Mouse (Mus musculus) olfactory bulb, adult 2 months (tissue): Measurements from ENCODE around the gene Tbc1d2b. TPM values are rescaled to one million over a fixed set of nuclear protein-coding genes. Genes with fewer than 3 reads are reported as not detected.

Experiments used
- H3K27ac ChIP-seq: fragments of 200-500 bp; 2 replicates; pipeline ENCODE4 v1.5.1; 2012; ENCODE audit warnings: low read depth, low read length; ENCODE audit not compliant: insufficient read depth
- H3K4me1 ChIP-seq: fragments of 200-500 bp; 2 replicates; pipeline ENCODE4 v1.6.1; 2012; ENCODE audit warnings: low read length; ENCODE audit not compliant: control insufficient read depth, insufficient read depth
- H3K4me3 ChIP-seq: fragments of 200-500 bp; 2 replicates; pipeline ENCODE4 v1.5.1; 2012; ENCODE audit warnings: mild to moderate bottlenecking, low read depth, low read length, moderate library complexity; ENCODE audit not compliant: insufficient read depth
- CTCF ChIP-seq: fragments of 200-500 bp; IDR thresholded peaks from 2 replicates; pipeline ENCODE4 v1.5.1; 2012; ENCODE audit warnings: low read depth, mild to moderate bottlenecking, low read length, moderate library complexity; ENCODE audit not compliant: insufficient read depth
- POLR2A ChIP-seq: fragments of 200-500 bp; IDR thresholded peaks from 2 replicates; pipeline ENCODE4 v1.6.1; 2012; ENCODE audit warnings: mild to moderate bottlenecking, low read depth, low read length, moderate library complexity; ENCODE audit not compliant: insufficient read depth
- WGBS: fragments of 180-500 bp; shearing (Covaris S2); methylation state at CpG from one replicate; pipeline ENCODE4 v1.1.7; 2018; 5-methylcytosine and 5-hydroxymethylcytosine counted together
- polyA plus RNA-seq: library from polyadenylated mRNA; stranded (reverse); fragments of >200 nt; gene quantifications from 2 replicates; pipeline ENCODE4 v1.2.4, GENCODE M21; 2012; ENCODE audit warnings: low replicate concordance; ENCODE audit not compliant: missing spikeins, insufficient read depth, insufficient read length

Tbc1d2b gene
- polyA plus RNA-seq, 1 experiment, result not detected

DNA sequence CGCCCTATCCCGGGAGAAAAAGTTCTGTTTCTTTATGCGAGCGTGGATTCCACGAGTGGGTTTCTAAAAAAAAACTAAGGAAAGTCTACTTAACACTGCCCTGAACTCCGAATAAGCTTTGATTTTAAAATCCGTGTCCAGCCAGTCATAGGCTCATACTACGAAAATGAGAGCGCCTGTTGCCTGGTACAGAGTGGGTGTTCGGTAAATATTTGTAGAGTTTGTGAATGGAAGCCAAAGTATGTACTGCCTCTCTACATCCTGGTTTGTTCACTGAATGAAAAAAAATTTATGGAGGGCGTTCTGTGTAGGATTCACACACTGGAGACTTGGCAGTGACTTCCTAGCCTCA, 316 bp upstream of the Tbc1d2b start:
- Histone ChIP-seq H3K4me3 (peak overlapping the region; percentile 91), H3K27ac (no peak overlapping the region), H3K4me1 (peaks cover 8% of the 10 kb centered on the region)
- 3% methylated on average over 11 of the region's 11 CpGs for WGBS
- TF ChIP-seq POLR2A (no peak), CTCF (no peak)

DNA sequence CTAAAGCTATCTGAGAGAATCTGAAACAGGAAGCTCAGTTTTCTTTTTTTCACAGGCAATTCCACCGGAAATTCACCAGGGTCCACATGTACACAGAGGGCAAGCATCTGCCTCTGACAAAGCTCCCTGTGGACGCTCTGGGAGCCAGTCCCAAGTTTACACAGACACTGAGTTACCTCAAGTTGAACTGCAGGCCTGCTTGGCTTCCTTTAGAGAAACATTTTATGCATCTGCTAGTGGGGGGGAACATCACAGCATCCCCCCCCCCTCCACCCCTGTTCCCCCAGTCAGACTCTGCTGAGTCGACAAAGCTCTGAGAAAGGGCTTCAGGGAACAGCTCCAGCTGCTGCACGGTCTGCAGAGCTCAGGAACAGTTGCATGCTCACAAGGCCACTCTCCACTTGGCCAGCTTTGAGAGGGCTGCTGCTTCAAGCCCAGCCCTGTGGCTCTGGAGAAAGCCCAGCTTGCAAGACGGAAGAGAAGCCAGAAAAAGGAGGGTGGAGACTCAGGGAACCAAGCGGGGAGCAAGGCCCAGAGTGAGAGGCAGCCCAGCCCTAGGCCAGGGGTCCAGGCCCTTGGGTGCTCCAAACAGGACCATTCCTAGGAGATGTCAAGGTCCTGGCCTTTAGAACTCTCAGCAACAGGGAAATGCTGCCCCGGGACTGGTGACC, 1.5 kb downstream of the Tbc1d2b start:
- no peak for TF ChIP-seq CTCF
- no peak for TF ChIP-seq POLR2A
- H3K4me3 ChIP-seq, result peak overlapping the region; percentile 91
- WGBS, result 18% methylated on average over 7 of the region's 7 CpGs
- H3K27ac ChIP-seq, result no peak overlapping the region; the same call in 1 of the 2 replicates
- peaks cover 8% of the 10 kb centered on the region for H3K4me1 ChIP-seq

DNA sequence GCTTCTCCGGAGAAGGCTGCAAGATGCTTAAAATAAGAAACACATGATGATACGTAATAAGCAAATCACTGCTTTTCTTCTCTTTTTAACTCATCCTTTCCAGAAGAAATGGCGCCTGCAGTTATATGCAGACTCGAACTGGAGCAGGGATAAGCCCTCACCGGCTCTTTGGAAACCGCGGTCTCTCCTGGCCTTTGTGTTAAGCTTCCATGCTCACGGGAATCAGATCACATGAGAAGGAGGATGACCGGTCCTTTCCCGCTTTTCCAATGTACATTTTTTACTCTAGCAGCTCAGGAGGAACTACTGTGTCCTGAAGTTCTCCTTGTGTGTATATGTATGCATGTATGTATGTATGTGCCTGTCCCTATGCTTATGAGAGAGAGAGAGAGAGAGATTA, 3.7 kb downstream of the Tbc1d2b start:
- Histone ChIP-seq H3K27ac (no peak overlapping the region), H3K4me1 (peaks cover 8% of the 10 kb centered on the region), H3K4me3 (no peak overlapping the region)
- TF ChIP-seq CTCF (no peak), POLR2A (no peak)
- 61% methylated on average over 10 of the region's 10 CpGs for WGBS

DNA sequence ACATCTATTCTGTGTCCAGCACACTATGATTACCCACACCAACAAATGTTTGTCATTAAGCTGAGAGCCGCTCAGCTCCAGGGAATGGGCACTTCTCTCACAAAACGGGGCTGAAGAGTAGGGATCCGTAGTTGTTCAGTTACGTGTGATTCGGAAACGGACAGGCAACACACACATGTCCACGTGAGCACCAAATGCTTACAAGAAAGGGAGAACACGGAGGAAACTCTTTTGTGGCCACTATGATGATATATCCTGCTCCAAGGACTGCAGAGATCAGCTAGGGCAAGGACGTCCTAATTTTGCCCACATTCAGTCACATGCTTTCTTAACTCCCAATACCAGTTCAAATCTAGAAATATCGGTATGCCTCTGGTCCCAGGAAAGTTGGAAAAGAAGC, 4.5 kb downstream of the Tbc1d2b start:
- no peak for TF ChIP-seq POLR2A
- no peak for TF ChIP-seq CTCF
- no peak overlapping the region for H3K4me3 ChIP-seq
- H3K27ac ChIP-seq, result no peak overlapping the region
- peaks cover 8% of the 10 kb centered on the region for H3K4me1 ChIP-seq
- WGBS, result 90% methylated on average over 10 of the region's 10 CpGs

DNA sequence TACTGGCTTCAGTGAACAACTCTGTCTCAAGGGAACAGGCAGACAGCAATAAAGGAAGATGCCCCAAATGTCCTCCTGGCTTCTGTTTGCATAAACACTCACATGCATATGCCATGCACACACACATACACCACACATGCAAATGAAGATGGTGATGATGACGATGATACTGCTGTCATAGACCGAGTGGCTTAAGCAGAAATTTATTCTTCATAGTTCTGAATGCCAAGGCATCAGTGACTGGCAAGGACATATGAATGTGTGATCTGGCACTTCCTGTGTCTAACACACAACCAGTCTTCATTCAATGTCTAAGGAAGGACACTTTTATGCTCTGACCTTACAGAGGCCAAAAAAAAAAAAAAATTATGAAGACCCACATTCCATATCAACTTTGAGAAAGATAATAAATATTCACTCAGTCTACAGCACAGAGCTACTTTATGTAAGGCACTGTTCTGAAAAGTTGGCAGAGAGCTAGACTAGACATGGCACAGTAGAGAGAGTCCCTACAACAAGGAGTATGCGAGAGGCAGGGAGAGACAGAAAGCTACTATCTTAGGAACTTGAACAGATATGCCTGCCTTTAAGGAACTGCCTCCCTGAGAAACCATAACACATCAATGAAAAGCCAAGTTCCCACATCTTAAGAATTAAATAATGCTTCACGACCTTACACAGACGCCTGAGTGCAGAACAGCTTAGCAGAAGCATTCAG, 5.1 kb downstream of the Tbc1d2b start:
- WGBS, result 75% methylated on average over 5 of the region's 5 CpGs
- TF ChIP-seq CTCF, result no peak
- no peak for TF ChIP-seq POLR2A
- H3K27ac ChIP-seq, result no peak overlapping the region

DNA sequence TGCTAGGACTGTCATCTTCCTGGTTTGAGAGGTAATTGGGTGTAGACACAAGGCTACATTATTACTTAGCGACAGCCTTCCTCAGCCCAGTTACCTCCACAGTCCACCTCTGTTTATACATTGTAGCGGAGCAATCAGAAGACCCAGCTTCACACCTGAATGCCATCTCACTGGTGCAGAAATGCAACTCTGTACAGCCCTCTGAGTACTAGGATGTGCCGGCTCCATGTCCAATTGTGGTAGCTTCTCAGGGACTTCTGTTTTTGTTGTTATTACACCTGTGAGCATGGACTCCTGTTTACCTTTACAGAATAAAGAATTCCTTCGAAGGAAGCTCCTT, 7.3 kb downstream of the Tbc1d2b start:
- H3K4me3 ChIP-seq, result no peak overlapping the region
- WGBS, result 93% methylated on average over 4 of the region's 4 CpGs
- TF ChIP-seq CTCF (no peak), POLR2A (no peak)
- H3K27ac ChIP-seq, result no peak overlapping the region
- H3K4me1 ChIP-seq, result peaks cover 6% of the 10 kb centered on the region

More for the DNA sequence above, 5.1 kb downstream of the Tbc1d2b start:
- Histone ChIP-seq H3K4me1 (peaks cover 8% of the 10 kb centered on the region), H3K4me3 (no peak overlapping the region)

DNA sequence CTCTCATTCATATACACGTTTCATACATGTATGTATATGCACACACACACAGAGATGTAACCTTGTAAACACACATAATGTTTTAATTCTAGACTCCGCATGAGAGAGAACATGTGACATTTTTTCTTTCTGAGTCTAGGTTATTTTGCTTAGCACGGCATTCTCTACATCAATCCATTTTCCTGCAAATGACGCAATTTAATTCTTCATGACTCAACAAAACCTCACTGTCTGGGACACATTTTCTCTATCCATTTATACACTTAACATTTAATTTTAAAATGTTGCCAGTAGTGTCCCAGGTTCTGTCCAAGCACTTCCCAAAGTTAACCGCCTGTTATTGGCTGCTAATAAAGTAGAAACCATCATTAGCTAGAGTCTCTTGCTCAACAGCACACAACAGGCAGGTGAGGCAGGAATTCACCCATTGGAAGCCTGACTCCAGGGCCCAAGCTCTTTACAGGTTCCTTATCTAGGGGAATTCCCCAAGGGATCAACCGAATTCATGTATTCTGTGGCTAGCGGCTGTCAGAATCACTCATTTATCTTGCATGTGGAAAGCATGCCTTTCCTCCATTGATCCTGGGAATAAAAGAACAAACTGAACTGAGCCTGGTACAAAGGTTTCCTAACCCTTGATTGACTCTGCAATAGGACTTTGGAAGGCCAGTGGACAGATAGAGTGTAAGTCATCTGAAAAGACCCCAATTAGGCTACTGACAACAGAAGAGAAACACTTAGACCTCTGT, 7.8 kb downstream of the Tbc1d2b start:
- WGBS, result 88% methylated on average over 7 of the region's 7 CpGs
- H3K27ac ChIP-seq, result no peak overlapping the region
- H3K4me1 ChIP-seq, result peaks cover 8% of the 10 kb centered on the region
- H3K4me3 ChIP-seq, result no peak overlapping the region
- TF ChIP-seq CTCF (no peak), POLR2A (no peak)

DNA sequence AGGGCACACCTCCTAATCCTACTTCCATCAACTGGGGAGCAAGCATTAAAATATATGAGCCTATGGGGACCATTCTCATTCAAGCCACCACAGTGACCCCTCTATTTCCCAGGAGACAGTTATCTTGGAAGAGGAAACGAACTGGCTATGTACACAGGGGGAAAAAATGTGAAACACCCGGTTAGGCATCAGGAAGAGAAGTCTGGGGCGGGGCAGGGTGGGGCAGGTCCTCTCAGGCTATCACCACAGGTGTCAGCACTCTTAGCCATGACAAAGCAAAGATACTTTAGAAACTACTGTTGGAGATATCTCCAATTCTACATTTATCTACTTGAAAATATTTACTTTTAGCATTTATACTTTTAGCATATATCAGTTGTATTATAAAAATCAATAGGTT, 8.5 kb downstream of the Tbc1d2b start:
- Histone ChIP-seq H3K27ac (no peak overlapping the region), H3K4me3 (no peak overlapping the region), H3K4me1 (peaks cover 12% of the 10 kb centered on the region)
- TF ChIP-seq CTCF (no peak), POLR2A (no peak)
- 86% methylated on average over 3 of the region's 3 CpGs for WGBS
